Mouse (Mus musculus) midbrain, embryonic 16.5 days (tissue): ENCODE measurements around the gene Pkn3. TPM values are rescaled to one million over a fixed set of nuclear protein-coding genes. Genes with fewer than 3 reads are reported as not detected.
A peak's percentile ranks its signal among the peaks of the same experiment; 100 is the strongest.
"Not testable (repeated sequence)": the region's sequence is repeated elsewhere in the genome, so short reads cannot be mapped to it uniquely, and the experiment has no call there.

Experiments
- ATAC-seq: fragments of 200-750 bp; cut with Nextera tagmentation; 2 replicates; pipeline ENCODE4 v1.8.0; 2017; ENCODE audit warnings: moderate TSS enrichment
- H3K27ac ChIP-seq: fragments of 300-500 bp; sonication (generic); 2 replicates; pipeline ENCODE4 v1.5.1; 2014; ENCODE audit warnings: mild to moderate bottlenecking, low read length, mixed read lengths
- H3K27me3 ChIP-seq: fragments of 300-500 bp; sonication (generic); 2 replicates; pipeline ENCODE4 v1.6.1; 2014; ENCODE audit warnings: low read depth, low read length, mixed read lengths; ENCODE audit not compliant: control insufficient read depth, insufficient read depth
- H3K36me3 ChIP-seq: fragments of 300-500 bp; sonication (generic); 2 replicates; pipeline ENCODE4 v1.6.1; 2014; ENCODE audit warnings: mild to moderate bottlenecking, low read length, moderate library complexity, mixed read lengths; ENCODE audit not compliant: control insufficient read depth, insufficient read depth
- H3K4me1 ChIP-seq: fragments of 300-500 bp; sonication (generic); 2 replicates; pipeline ENCODE4 v1.6.1; 2014; ENCODE audit warnings: mild to moderate bottlenecking, low read length, mixed read lengths; ENCODE audit not compliant: control insufficient read depth, insufficient read depth
- H3K4me2 ChIP-seq: fragments of 300-500 bp; sonication (generic); 2 replicates; pipeline ENCODE4 v1.6.1; 2014; ENCODE audit warnings: mild to moderate bottlenecking, low read length, mixed read lengths
- H3K4me3 ChIP-seq: fragments of 300-500 bp; sonication (generic); 2 replicates; pipeline ENCODE4 v1.5.1; 2014; ENCODE audit warnings: low read depth, mild to moderate bottlenecking, low read length, moderate library complexity, mixed read lengths
- H3K9ac ChIP-seq: fragments of 300-500 bp; sonication (generic); 2 replicates; pipeline ENCODE4 v1.6.1; 2014; ENCODE audit warnings: low read depth, low read length, mixed read lengths
- H3K9me3 ChIP-seq: fragments of 300-500 bp; sonication (generic); replicated peaks from 2 replicates; pipeline ENCODE4 v1.6.1; 2014; ENCODE audit warnings: mild to moderate bottlenecking, low read length, mixed read lengths; ENCODE audit not compliant: control insufficient read depth, poor library complexity, severe bottlenecking
- WGBS: fragments of 180-500 bp; shearing (Covaris S2); extraction: QIAGEN DNeasy Blood & Tissue Kit; methylation state at CpG from one replicate; pipeline ENCODE4 v1.1.7; 2014; 5-methylcytosine and 5-hydroxymethylcytosine counted together
- polyA plus RNA-seq: library from polyadenylated mRNA; unstranded; fragments of >200 nt; fragmentation: Nextera tagmentation; extraction: Ambion mirVana; gene quantifications from 2 replicates; pipeline ENCODE4 v1.2.1, GENCODE M21; 2015

Pkn3 gene
- polyA plus RNA-seq, 1 experiment from 2014 or later = 1.5 TPM

DNA sequence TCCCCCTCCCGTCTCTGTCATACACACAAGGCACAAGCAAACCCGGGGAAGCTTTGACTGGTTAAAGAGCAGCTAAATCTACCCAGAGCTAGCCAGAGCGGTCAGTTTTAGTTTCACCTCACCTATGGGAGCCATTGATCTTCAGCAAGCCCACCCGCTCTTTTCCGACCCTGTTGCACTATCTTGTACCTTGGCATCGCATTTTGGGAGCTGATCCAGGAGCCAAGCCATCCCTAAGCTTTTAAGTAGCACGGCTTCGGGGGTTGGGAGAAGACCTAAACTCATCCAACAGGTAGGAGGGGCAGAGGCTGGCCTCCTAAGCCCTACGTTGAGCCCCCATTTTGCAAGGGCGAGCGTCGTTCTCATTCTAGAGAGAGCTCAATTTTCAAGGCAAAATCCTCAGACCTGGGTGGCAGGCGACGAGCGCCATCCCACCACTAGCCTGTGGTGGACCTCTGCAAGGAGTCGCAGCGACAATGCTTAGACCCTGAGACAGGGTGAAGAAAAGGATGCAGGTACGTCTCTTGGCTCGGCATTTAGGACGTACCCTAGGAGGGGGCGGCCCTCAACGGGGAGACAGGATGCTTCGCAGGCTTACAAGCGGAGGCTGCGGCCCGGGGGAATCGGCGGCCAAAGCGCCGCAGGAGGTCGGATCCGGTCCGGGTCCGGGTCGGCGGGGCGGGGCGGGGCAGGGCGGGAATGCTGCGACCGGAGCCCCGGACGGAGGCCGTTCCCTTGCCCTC is 46.4 kb downstream of the Pkn3 start:
- peak; percentile 67 for ATAC-seq
- WGBS = 2% methylated on average over 38 of the region's 44 CpGs
- H3K4me2 ChIP-seq = peak overlapping the region; percentile 96

DNA sequence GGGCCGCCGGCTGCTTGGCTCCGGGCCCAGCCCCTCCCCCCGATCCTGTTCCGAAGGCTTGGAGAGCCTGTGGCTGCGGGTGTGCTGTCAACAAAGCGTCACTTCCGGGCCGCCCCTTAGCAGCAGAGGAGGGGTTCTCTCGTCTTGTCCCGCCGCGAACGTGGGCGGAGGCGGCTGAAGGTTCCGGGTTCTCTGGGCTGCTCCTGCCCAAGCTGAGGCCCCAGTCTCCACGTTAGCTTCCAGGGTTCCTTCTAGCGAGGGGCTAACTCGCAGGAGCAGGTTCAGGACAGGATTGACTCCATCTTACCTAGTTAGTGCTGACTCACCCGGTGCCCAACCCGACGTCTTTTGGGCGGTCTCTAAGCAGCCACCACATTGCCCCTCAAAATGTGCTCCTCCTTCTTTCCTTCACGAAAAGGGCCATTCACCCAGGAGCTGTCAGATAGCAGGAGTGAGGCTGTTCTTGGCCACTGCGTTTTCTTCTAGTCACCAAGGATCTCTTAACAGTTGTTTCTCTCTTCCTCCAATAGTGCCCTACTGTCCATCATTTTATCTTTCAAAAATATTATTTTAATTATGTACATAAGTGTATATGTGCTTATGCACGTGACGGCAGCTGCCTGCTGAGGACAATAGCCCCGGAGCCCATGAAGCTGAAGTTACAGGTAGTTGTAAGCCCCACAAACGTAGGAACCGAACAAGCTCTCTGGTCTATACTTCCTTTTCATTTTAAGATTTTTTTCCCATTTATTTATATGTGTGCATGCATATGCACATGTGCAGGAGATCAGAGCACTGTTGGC is 47.2 kb downstream of the Pkn3 start, which contains the start of gene Zer1:
Gene Zer1 (minus strand): TSS at position 114 of the 803 bp plus-strand sequence.
- H3K4me3 ChIP-seq = peak within 1 kb of the TSS; percentile 90
- H3K4me2 ChIP-seq = peak within 1 kb of the TSS; percentile 96
- peaks cover 2% of the 10 kb centered on the region; the same call in 1 of the 2 replicates for H3K36me3 ChIP-seq
- 13% methylated on average over 21 of the region's 31 CpGs for WGBS
- H3K4me1 ChIP-seq = peaks cover 27% of the 10 kb centered on the region
- H3K27ac ChIP-seq = peak within 1 kb of the TSS; percentile 92
- H3K9ac ChIP-seq = peak within 1 kb of the TSS; percentile 93
- peak; percentile 96 for ATAC-seq
- no peaks in the 10 kb centered on the region for H3K9me3 ChIP-seq
- H3K27me3 ChIP-seq = no peaks in the 10 kb centered on the region

More for the DNA sequence above, 46.4 kb downstream of the Pkn3 start:
- no peaks in the 10 kb centered on the region for H3K9me3 ChIP-seq
- no peaks in the 10 kb centered on the region for H3K27me3 ChIP-seq
- H3K27ac ChIP-seq = peak overlapping the region; percentile 92
- peaks cover 2% of the 10 kb centered on the region; the same call in 1 of the 2 replicates for H3K36me3 ChIP-seq
- peak overlapping the region; percentile 90 for H3K4me3 ChIP-seq
- peak overlapping the region; percentile 93 for H3K9ac ChIP-seq
- peaks cover 35% of the 10 kb centered on the region for H3K4me1 ChIP-seq

DNA sequence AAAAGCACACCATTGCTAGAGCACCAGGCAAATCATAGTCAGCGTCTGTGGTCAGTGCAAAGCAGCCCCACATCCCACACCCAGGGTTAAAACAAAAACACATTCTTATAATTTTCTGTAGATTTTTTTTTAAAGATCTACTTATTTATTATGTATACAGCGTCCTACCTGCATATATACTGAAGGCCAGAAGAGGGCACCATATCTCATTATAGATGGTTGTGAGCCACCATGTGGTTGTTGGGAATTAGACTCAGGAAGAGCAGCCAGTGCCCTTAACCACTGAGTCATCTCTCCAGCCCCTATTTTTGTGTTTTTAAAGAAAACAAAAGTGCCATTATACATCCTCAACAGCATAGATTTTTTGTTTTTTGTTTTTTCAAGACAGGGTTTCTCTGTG is 51.3 kb downstream of the Pkn3 start:
- Histone ChIP-seq H3K9me3 (no peaks in the 10 kb centered on the region), H3K4me3 (no peak overlapping the region), H3K4me2 (no peak overlapping the region), H3K9ac (no peak overlapping the region), H3K27ac (no peak overlapping the region), H3K27me3 (no peaks in the 10 kb centered on the region), H3K36me3 (no peaks in the 10 kb centered on the region), H3K4me1 (peaks cover 14% of the 10 kb centered on the region)
- 30% methylated on average over 2 of the region's 2 CpGs for WGBS
- ATAC-seq = no peak

DNA sequence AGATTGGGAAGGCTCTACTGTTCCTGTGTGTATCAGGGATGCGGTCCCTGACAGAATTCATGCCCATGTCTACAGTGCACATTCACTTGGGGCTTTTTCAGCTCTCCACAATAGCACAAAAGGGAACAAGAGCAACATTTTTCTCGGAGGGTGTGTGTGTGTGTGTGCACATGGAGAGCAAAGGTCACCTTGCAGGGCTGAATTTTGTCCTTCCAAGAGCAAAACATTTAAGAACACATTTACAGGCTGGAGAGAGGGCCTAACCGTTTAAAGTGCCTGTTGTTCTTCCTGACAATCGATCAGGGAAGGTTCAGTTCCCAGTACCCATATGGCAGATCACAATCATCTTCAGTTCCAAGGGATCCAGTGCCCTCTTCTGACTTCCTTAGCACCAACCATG is 52.7 kb downstream of the Pkn3 start:
- Histone ChIP-seq H3K36me3 (no peaks in the 10 kb centered on the region), H3K9me3 (no peaks in the 10 kb centered on the region), H3K4me2 (no peak overlapping the region), H3K4me1 (peaks cover 19% of the 10 kb centered on the region), H3K9ac (no peak overlapping the region), H3K4me3 (no peak overlapping the region), H3K27me3 (no peaks in the 10 kb centered on the region), H3K27ac (no peak overlapping the region)
- ATAC-seq = no peak
- WGBS = 87% methylated on average over 4 of the region's 4 CpGs

DNA sequence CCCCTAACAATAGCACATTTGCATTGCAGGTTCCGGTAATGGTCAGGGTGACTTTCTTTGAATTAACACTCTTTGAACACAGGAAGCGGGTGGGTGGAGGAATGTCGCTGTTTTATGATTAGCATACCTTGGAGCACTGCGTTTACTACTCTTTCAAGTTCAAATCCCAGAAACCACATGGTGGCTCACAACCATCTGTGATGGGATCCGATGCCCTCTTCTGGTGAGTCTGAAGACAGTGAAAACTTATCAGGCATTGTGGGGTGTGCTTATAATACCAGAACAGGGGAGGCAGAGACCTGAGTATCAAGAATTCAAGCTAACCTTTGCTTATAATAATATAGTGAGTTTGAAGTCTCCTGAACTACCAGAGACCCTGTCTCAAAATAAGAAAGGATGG is 53.8 kb downstream of the Pkn3 start:
- not testable (repeated sequence) for H3K27me3 ChIP-seq, H3K4me3 ChIP-seq, H3K9me3 ChIP-seq, H3K4me2 ChIP-seq, H3K27ac ChIP-seq, ATAC-seq, H3K36me3 ChIP-seq, H3K9ac ChIP-seq
- WGBS = 58% methylated on average over 5 of the region's 5 CpGs
- H3K4me1 ChIP-seq = peaks cover 22% of the 10 kb centered on the region

DNA sequence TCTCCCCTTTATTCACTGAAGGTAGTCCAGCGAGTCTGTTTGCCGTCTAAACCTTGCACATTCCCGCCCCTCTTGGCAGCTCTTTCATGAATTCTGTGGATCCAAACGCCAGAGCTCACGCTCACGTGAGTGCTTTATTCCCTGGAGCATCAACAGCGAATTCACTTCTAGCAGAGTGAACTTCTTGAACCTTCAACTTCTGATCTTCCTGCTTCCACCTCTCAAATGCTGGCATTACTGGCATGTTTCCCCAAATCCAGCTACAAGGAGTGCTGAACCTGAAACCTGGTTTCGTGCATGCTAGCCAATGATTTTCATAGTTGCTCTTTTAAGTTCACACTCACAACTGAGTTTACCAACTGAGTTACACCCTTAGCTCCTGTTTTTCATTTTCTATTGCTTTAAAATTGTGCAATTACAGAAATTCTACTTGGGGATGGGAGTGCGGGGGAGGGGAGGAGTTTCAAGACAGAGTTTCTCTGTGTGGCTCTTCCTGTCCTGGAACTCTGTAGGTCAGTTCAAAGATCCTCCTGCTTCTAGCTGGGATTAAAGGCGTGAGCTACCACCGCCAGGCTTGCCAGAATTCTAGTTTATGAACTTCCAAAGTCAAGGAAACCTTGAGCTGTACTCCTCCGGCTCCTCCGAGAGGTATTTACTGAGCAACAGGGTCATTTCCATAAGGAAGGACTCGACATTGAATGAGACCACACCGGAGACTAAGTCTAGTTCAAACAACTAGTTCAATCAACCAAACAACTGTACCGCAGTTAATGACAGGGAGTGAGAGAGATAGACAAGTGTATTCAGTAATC is 55.5 kb downstream of the Pkn3 start:
- Histone ChIP-seq H3K4me3 (peak overlapping the region; percentile 79), H3K4me2 (peak overlapping the region; percentile 93), H3K27ac (peak overlapping the region; percentile 83), H3K4me1 (peaks cover 22% of the 10 kb centered on the region), H3K9me3 (no peaks in the 10 kb centered on the region), H3K27me3 (no peaks in the 10 kb centered on the region), H3K36me3 (peaks cover 12% of the 10 kb centered on the region), H3K9ac (peak overlapping the region; percentile 74)
- WGBS = 23% methylated on average over 16 of the region's 16 CpGs
- ATAC-seq = no peak

DNA sequence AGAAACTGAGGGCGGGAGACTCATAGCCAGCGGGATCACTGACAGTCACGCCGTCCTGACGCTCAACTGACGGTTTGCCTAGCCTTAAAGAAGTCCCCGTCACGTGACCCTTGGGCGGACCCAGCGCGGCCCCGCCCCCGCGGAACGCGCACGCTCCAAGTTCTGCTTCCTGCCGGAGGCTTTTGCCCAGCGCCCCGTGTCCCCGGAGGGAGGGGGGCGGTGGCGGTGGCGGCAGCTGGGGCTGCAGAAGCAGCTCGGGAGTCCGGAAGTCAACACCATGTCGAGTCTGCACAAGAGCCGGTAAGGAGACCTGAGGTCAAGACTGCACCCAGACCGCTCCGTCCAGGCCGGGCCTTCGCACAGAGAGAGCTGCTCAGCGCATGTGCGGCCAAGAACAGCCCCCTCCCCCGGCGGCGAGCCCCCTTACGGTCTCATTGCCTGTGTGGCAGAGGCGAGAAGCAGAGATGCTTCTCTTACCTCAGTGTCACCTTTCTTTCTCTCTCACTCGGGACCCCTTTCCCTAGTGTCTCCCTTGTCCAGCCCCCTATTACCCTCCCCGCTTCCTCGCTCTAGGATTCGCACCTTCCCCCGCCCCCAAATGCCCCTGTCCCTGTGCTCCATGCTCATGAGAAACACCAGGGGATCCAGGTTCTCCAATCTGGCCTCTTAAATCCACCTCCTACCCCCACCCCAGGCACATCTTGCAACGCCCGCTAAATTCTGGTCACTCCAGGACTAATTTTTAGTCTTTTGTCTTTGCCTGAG is 56.3 kb downstream of the Pkn3 start, which contains the start of gene Tbc1d13:
Gene Tbc1d13 (plus strand): TSS at position 134 of the 765 bp plus-strand sequence.
- Histone ChIP-seq H3K27me3 (no peaks in the 10 kb centered on the region), H3K4me2 (peak within 1 kb of the TSS; percentile 93), H3K27ac (peak within 1 kb of the TSS; percentile 83), H3K36me3 (peaks cover 12% of the 10 kb centered on the region), H3K4me1 (peaks cover 22% of the 10 kb centered on the region), H3K4me3 (peak within 1 kb of the TSS; percentile 79), H3K9ac (peak within 1 kb of the TSS; percentile 74), H3K9me3 (no peaks in the 10 kb centered on the region)
- WGBS = 0% methylated on average over 40 of the region's 46 CpGs
- peak; percentile 93 for ATAC-seq

DNA sequence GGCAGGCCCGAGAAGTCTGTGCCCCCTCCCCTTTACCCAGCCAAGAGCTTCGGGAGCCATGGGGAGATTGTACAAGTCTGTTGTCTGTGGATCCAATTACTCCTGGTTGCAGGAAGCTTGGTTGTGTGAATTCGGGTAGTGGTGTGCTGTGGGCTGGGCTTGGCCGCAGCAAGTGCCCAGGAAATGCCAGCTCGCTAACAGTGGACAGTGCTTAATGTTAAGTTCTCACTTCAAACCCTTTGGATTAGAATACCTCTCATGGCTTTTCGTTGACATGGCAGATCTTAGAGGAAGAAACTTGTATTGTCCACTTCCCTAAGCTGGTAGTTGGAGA is 56.9 kb downstream of the Pkn3 start:
- ATAC-seq = peak; percentile 36; the same call in 1 of the 2 replicates
- peak overlapping the region; percentile 79 for H3K4me3 ChIP-seq
- WGBS = 25% methylated on average over 6 of the region's 6 CpGs
- H3K9ac ChIP-seq = peak overlapping the region; percentile 74
- peaks cover 22% of the 10 kb centered on the region for H3K4me1 ChIP-seq
- H3K4me2 ChIP-seq = peak overlapping the region; percentile 93
- peaks cover 12% of the 10 kb centered on the region for H3K36me3 ChIP-seq
- H3K9me3 ChIP-seq = no peaks in the 10 kb centered on the region
- H3K27ac ChIP-seq = peak overlapping the region; percentile 83
- no peaks in the 10 kb centered on the region for H3K27me3 ChIP-seq
